Mouse (Mus musculus) cerebellum, postnatal 36 days (tissue): ENCODE data around the gene Neurl4.
A peak's percentile ranks its signal among the peaks of the same experiment; 100 is the strongest.
"Not testable (repeated sequence)": the region's sequence is repeated elsewhere in the genome, so short reads cannot be mapped to it uniquely, and the experiment has no call there.

Source experiments
- DNase-seq, 2 experiments: peaks; one replicate each; pipeline ENCODE4 v3.0.0; 2021 to 2022; ENCODE audit warnings: mixed read lengths in 2 of 2

Gene Neurl4

GRCm38 (mm10) chr11:69934681-69935080 lies 33.8 kb downstream of the Neurl4 start:
- no peak for DNase-seq

DNA sequence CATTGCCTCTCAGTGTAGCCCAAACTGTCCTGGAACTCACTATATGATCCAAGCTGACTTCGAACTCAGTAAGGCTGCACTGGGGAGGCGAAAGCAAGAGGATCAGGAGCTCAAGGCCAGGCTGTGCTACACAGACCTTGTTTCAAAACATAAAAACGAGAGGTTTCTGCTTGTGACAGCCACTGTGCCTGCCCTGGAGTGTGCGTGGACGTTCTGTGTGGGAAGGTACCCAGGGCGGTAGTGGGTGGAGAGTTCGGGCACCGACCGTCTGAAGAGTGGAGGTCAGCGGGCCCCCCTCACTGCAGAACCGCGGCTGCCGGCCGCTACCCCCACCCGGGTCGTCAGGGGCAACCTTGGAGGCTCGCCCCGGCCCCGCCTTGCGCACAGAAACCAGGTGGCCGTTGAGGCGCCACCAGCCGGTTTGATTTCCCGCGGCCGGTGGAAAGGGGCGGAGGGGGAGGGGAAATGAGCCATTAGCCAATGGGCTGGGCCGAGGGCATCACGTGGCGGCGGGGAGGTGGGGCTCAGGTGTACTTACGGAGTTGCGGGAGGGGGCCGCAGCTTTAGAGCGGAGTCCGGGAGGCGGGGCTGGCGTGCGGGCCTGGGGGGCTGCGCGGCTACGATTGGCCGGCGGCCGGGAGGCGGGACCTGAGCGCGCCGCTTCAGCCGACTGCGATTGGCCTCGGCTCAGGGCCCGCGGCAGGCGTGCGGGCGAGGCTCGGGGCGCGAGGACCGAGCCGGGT lies 34.4 kb downstream of the Neurl4 start, which contains the start of gene Ybx2:
Gene Ybx2 (plus strand): TSS at position 660 of the 743 bp plus-strand sequence.
- peak; percentile 88 to 95 for DNase-seq

DNA sequence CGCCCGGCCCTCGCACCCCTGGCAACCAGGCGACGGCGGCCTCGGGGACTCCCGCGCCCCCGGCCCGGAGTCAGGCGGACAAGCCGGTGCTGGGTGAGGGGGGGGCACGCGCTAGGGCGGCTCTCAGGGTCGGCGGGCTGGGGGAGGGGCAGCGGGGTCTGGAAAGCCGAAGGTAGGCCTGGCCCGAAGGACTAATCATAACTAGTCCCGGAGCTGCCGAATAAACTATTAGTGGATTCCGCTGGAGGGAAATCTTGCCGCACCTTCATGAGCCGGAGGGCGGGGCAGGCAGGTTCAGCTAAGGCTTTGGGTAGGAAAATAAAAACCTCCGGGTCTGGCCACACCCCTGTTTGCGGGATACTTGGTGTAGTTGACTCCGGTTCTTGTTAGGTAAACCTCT lies 35.3 kb downstream of the Neurl4 start:
- DNase-seq: peak in 1 of 2 experiments; percentile 27

- DNase-seq: no peak
Observed at GRCm38 (mm10) chr11:69936714-69937347, 36.0 kb downstream of the Neurl4 start.

DNA sequence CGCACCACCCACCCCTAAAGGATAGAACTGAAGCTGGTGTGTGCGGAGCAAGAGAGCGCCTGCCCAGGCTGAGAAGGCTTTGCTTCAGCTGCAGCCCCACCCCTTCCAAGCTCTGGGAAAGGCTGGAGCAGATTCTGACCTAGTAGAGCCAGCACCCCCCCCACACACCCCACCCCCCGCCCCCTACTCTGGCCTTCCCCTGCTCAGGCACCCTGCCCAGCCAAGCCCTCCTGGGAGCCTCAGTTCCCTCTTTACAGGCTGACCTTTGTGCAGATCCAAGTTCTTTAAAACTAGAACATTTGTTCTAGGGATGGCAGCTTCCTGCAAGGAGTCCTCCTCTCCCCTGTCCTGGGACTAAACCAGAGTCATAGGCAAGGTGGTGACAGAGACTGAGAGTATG lies 36.5 kb downstream of the Neurl4 start:
- DNase-seq: no peak

- no peak for DNase-seq
Observed at GRCm38 (mm10) chr11:69937834-69938233, 37.0 kb downstream of the Neurl4 start.

- no peak for DNase-seq
Observed at GRCm38 (mm10) chr11:69938401-69938979, 37.6 kb downstream of the Neurl4 start.

DNA sequence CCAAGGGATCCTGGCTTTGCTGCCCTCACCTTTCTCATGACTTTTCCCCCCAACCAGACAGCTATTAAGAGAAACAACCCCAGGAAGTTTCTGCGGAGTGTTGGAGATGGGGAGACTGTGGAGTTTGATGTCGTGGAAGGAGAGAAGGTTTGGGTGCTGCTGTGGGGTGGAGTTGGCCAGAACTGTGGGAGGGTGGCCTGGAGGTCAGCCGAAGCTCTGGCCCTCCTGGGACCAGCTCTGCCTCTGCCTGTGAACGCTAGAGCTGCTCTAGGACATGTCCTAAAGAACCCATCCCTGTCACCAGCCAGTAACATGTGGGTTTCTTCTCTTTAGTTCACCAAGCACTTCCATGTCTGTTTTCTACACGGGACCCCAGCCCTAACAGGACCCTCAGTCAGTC lies 38.3 kb downstream of the Neurl4 start:
- no peak for DNase-seq

GRCm38 (mm10) chr11:69939731-69940130 lies 38.9 kb downstream of the Neurl4 start:
- DNase-seq: no peak

DNA sequence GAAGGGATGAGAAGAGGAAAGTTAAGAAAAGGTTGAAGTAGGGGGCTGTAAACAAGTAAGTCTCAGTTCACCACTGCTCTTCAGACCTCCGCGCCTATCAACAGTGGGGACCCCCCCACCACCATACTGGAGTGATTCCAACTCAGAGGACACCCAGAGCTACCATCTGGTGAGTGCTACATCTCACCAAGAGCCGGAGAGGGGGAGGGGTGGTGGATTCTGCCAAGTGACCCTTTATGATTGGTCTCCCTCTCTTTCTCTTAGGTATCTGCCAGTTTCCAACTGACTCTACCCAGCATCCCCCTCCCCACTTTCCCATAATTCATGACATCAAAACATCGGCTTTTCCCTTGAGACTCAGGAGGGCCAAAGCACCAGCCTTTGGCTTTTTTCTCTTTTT lies 40.1 kb downstream of the Neurl4 start:
- no peak for DNase-seq

DNA sequence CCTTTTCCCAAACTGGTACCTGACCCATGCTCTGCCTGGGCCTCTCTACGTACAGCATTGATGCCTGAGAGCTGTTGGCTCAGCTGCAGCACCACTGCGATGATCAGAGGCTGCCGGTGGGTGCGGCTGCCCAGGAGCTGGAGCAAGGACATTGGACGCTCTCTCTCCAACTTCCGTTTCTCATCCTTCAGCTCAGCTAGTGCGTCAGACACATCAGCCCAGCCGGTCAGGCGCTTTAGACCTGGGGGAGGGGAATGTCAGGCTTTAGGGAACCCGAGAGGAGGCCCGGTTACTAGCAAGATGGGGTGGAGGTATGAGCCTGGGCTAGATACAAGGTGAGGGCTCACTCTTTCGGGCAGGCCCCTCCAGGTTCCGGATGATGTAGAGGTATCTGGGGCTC lies 44.3 kb downstream of the Neurl4 start:
- DNase-seq: no peak

- no peak for DNase-seq
Observed at GRCm38 (mm10) chr11:69945997-69946891, 45.4 kb downstream of the Neurl4 start.

DNA sequence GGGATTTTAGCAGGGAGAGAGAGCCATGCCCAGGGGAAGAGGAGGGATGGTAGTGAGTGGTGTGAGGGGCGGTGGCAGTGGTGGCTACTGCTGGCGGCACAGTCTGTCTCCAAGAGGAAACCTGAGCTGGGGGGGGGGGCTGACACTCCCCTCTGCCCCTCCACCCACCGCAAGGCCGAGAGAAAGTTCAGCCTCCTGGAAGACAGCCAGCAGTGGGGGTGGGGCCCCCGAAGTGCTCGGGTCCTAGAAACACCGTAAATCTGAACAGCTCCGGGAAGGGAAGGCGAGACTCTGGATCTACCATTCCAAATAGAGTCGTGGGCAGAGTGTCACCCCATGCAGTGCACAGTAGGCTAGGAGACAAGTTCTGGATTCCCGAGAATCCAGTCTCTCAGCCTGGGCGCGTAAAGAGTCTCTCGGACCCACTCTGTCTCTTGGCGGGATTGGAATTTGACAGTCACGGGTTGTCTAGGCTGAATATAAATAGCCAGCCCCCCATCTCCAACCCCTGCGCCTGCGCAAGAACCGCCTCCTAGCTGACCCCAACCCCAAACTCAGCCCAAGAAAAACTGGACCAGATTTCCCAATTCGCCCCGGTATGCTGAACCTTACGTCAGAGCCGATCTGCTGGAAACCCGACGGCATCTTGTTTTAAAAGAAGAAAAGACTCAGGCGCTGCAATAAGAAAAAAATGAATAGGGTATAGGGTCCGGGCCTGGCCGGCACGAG lies 46.6 kb downstream of the Neurl4 start:
- DNase-seq: no peak

- peak; percentile 46 to 64 for DNase-seq
Observed at GRCm38 (mm10) chr11:69948066-69948762, 47.3 kb downstream of the Neurl4 start, which contains the start of gene Slc2a4. TSS of gene Slc2a4 (minus strand) at chr11:69948188.

GRCm38 (mm10) chr11:69948763-69949150 lies 47.9 kb downstream of the Neurl4 start:
- DNase-seq: peak; percentile 79 to 84

DNA sequence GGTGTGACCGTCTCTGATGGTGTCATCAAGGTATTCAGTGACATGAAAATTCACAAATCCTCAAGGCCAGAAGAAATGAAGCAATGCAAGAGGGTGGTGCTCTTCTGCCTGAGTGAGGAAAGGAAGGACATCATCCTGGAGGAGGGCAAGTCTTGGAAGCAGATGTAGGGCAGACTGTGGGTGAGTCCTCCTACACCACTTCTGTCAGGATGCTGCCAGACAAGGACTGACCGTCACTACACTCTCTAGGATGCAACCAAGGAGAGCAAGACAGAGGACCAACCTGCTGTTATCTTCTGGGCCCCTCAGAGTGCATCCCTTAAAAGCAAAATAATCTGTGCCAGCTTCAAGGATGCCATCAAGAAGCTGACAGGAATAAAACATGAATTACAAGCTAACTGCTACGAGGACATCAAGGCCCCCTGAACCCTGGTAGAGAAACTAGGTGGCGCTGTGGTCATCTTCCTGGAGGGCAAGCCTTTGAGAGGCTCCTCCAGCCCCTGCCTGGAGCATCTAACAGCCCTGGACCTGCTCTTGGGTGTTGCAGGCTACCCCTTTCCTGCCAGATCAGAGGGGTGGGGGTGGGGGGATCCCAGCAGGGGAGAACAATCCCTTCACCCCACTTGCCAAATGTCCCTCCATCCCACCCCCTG lies 50.1 kb downstream of the Neurl4 start:
- no peak for DNase-seq

DNA sequence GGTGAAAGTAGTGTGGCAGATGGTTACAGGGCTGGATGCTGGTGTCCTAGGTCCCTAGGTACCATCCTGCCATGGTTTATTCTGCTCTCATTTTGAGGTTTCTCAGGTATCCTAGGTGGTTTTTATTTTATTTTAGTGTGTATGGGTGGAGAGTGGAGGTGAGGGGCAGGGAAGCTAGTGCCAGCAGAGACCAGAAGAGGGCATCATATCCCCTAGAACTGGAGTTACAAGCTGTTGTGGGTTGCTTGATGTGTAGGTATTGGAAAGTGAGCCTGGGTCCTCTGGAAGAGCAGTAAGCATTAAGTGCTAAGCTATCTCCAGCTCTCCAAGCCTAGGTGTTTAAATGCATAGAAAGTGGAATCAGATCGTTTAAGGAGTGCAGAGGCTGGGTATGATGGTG lies 51.4 kb downstream of the Neurl4 start:
- DNase-seq: no peak

DNA sequence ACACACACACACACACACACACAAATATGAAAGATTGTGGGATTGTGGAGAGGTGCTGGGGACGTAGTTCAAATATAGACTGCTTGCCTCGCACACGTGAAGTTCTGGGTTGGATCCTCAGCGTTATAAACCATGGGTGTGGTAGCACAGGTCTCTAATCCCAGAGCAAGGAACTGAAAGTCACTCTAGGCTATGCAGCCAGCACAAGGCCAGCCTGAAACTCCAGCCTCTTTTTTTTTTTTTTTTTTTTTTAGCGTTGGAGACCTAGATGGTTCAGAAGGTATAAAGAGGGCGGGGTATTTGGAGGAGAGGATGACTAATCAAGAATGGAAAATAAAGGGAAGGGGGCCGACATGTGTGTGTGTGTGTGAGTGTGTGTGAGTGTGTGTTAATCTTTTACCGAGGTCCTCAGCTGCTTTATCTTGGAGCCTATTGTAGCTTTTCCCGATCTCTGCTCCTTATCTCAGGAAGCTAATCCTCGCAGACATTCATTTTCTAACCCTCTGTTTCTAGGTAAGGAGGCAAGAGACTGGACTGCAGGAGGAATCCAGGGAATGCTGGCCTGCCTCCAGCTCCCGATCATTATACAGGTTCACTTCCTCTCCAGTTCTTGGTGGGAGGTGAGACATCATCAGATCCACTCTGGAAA lies 52.5 kb downstream of the Neurl4 start:
- no peak for DNase-seq

- DNase-seq: not testable (repeated sequence)
Observed at GRCm38 (mm10) chr11:69955618-69956017, 54.7 kb downstream of the Neurl4 start.

GRCm38 (mm10) chr11:69956218-69956617 lies 55.3 kb downstream of the Neurl4 start:
- DNase-seq: no peak
